21 mouse cellular contexts compared by ENCODE assay signal in genomic region chr19:58072846-58073245, GRCm38 (mm10).
A peak's percentile ranks its signal among the peaks of the same experiment; 100 is the strongest.
DNase-seq lines count a peak whose midpoint lies in the region; ATAC-seq lines count a peak whose summit lies in the region.
"Had no signal": no experiment of that assay in that cellular context is flagged by ENCODE, and none has a peak within 500 bp of the region (broad histone marks: within the 10 kb centered on the region; RNA-seq: fewer than 3 reads in every experiment).

No protein-coding gene starts in this region.

- H3K4me2 ChIP-seq in heart, embryonic 11.5 days, result no peak overlapping the region
- H3K4me2 ChIP-seq: embryonic facial prominence, embryonic 13.5 days; forebrain, embryonic 13.5 days; heart, embryonic 13.5 days; hindbrain, embryonic 15.5 days had no signal

- H3K27ac ChIP-seq in heart, embryonic 11.5 days (ENCODE audit: low read depth, low read length), result no peak overlapping the region
- H3K27ac ChIP-seq: embryonic facial prominence, embryonic 13.5 days; forebrain, embryonic 13.5 days; heart, embryonic 13.5 days; hindbrain, embryonic 10.5 days; hindbrain, embryonic 15.5 days had no signal

- intact Hi-C loops in heart, postnatal 14 days (cut with DNase I), result loop anchor here (5.0 kb wide), 1 partner anchor 394 kb away; no protein-coding TSS in a partner anchor

- no peaks in the 10 kb centered on the region for H3K36me3 ChIP-seq in heart, embryonic 11.5 days (ENCODE audit: control insufficient read depth, insufficient read depth, low read length)
- H3K36me3 ChIP-seq: embryonic facial prominence, embryonic 13.5 days; heart, embryonic 13.5 days; hindbrain, embryonic 10.5 days; hindbrain, embryonic 15.5 days had no signal

- ATAC-seq in heart, embryonic 11.5 days (replicated peaks; ENCODE audit: insufficient number of reproducible peaks, low FRiP score, low TSS enrichment), result peak; percentile 49; the same call in 1 of the 2 replicates
- peak; percentile 47; the same call in 1 of the 2 replicates for ATAC-seq in common myeloid progenitor, adult 5-6 weeks (replicated peaks; ENCODE audit: low read depth, poor library complexity, severe bottlenecking)
- ATAC-seq in monocyte, adult 5-6 weeks (replicated peaks; ENCODE audit: insufficient number of reproducible peaks, low FRiP score, low TSS enrichment, poor library complexity, severe bottlenecking), result peak; percentile 60
- no peak for ATAC-seq in erythroid progenitor cell, adult 5-6 weeks (replicated peaks; ENCODE audit: low FRiP score, poor library complexity, severe bottlenecking)
- ATAC-seq: activated CD4-positive, CD25-positive, alpha-beta regulatory T cell, adult 4 months; forebrain, embryonic 13.5 days; forebrain, postnatal 0 days; inflammation-experienced regulatory T-cells, adult 6 months; Patski had no signal

- no peaks in the 10 kb centered on the region for H3K9me3 ChIP-seq in heart, embryonic 11.5 days (replicated peaks; ENCODE audit: control insufficient read depth, low read length)
- H3K9me3 ChIP-seq: embryonic facial prominence, embryonic 13.5 days; forebrain, embryonic 13.5 days; heart, embryonic 13.5 days; hindbrain, embryonic 10.5 days; hindbrain, embryonic 15.5 days had no signal

- WGBS in heart, embryonic 11.5 days (ENCODE audit: insufficient replicate concordance), result 81% methylated on average over 9 of the region's 9 CpGs

- H3K27me3 ChIP-seq in heart, embryonic 11.5 days (ENCODE audit: control insufficient read depth, insufficient read depth, low read length), result no peaks in the 10 kb centered on the region
- H3K27me3 ChIP-seq: embryonic facial prominence, embryonic 13.5 days; heart, embryonic 13.5 days; hindbrain, embryonic 15.5 days; Patski had no signal

- peaks cover 3% of the 10 kb centered on the region; the same call in 1 of the 2 replicates for H3K4me1 ChIP-seq in heart, embryonic 11.5 days (ENCODE audit: control insufficient read depth, insufficient read depth, low read length)

- H3K9ac ChIP-seq in heart, embryonic 11.5 days (ENCODE audit: low read depth, low read length), result no peak overlapping the region
- H3K9ac ChIP-seq: embryonic facial prominence, embryonic 13.5 days; forebrain, embryonic 13.5 days; forebrain, postnatal 0 days; heart, embryonic 13.5 days; hindbrain, embryonic 15.5 days had no signal

- H3K4me3 ChIP-seq in heart, embryonic 11.5 days (ENCODE audit: low read depth, low read length), result no peak overlapping the region
- H3K4me3 ChIP-seq: embryonic facial prominence, embryonic 13.5 days; forebrain, embryonic 13.5 days; heart, embryonic 13.5 days; hindbrain, embryonic 10.5 days; hindbrain, embryonic 15.5 days had no signal

- DNase-seq in heart, postnatal 14 days, result no peak
- peak; percentile 64 for DNase-seq in 416B (ENCODE audit: low read depth)
- no peak for DNase-seq in adrenal gland, adult 8-10 months
- DNase-seq: adrenal gland, postnatal 25 days; cerebellum, adult 11 months; cerebellum, adult 8-10 months; forebrain, postnatal 0 days; gastrocnemius, postnatal 14 days; heart, postnatal 10 days had no signal
